Mouse (Mus musculus): ENCODE results near the gene Eea1. TPM values are rescaled to one million over a fixed set of nuclear protein-coding genes. Genes with fewer than 3 reads are reported as not detected.
A peak's percentile ranks its signal among the peaks of the same experiment; 100 is the strongest.

The Eea1 gene
- 9.0 and 10.2 TPM in 2 replicates for polyA plus RNA-seq (2016; fragmentation: Nextera tagmentation; extraction: Ambion mirVana)

DNA sequence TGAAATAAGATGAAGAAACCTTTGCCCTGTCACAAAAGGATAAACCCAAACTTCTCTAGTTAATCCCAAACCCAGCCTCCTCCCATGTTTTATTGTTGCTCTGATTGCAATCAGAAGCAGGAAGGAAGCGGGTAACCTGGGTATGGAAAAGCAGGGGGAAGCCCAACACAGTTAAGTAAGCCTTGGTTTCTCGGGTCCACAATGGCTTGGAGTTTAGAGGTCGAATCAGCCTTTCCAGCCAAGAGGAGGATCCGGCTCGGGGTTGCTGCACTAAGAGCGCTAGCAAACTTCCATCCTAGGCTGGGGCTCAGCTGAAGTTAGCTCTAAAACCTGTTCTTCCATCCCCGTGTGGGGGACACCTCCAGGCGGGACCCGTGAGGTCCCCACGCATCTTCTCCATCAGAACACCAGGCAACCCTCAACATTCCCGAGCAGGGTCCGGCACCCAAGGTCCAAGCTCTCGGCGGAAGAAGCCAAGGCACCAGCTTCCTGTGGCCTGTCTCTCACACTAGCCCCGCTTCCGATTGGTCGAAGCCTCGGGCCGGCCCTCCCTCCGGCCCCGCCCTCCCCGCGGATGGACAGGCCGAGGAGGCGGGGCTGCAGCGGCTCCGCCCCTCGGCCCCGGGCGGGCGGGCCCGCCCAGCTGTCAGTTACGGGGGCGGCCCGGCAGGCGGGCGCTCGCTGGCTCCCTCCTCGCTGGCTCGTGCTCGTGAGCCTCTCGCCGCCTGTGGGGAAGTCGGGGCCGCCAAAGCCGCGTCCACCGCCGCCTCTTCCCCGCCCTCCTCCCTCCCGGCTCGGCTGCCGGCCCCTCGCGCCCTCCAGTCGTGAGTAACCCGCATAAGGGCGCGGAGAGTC lies at the start of gene Eea1:
TSS of gene Eea1 (plus strand) at position 605 of the 855 bp plus-strand sequence.
- peak within 1 kb of the TSS; percentile 73 for H3K4me3 ChIP-seq
- no peaks in the 10 kb centered on the region for H3K27me3 ChIP-seq (replicated peaks; ENCODE audit: low read depth, poor library complexity, severe bottlenecking)
- peak within 1 kb of the TSS; percentile 91 for H3K27ac ChIP-seq (replicated peaks)
- peak; percentile 96 for DNase-seq (ENCODE audit: low spot score)
- 0 out of 2 replicates have a peak, but pooled peaks cover 3% of the 10 kb centered on the region for H3K36me3 ChIP-seq (replicated peaks)
- no peaks in the 10 kb centered on the region for H3K9me3 ChIP-seq
- peaks cover 19% of the 10 kb centered on the region for H3K4me1 ChIP-seq
- WGBS, result under 1% methylated on average over 59 of the region's 59 CpGs

DNA sequence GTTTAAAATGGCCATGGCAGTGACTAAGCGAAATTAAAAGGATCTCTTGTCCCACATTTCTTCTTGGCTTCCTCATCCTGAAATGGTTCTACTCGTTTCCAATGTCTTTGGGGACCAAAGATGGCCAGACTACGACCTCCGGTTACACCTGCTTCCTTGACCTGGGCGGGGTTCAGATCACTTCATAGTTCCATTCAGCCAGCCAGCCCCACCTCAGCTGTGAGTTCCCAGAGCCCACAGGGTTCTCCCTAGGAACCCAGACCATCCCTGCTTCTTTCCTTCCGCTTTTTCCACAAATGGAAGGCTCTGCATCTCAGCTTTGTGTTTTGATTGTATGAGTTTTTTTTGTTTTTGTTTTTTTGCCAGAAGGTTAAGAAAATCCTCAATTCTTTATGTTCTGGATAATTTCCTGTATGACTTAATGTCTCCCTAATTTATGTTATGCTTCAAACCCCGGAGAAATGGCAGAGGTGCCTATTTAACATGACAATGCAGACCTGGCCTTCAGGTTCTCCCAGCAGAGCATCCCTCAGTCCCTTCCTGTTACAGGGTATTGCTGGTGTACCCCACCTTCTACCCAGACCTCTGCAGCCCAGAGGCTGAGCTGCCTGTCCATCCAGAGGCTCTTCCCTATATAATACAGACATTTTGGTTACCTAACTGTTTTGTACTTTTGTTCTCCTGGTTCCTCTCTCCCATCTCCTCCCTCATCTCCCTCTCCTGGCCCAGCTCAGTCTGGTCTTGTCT lies 49.1 kb upstream of the Eea1 start:
- WGBS, result 71% methylated on average over 7 of the region's 7 CpGs
- H3K4me3 ChIP-seq, result no peak overlapping the region
- DNase-seq (ENCODE audit: low spot score), result no peak
- H3K36me3 ChIP-seq (replicated peaks), result no peaks in the 10 kb centered on the region
- peaks cover 11% of the 10 kb centered on the region; the same call in 1 of the 2 replicates for H3K27me3 ChIP-seq (replicated peaks; ENCODE audit: low read depth, poor library complexity, severe bottlenecking)
- H3K4me1 ChIP-seq, result peaks cover 7% of the 10 kb centered on the region
- H3K27ac ChIP-seq (replicated peaks), result no peak overlapping the region
- H3K9me3 ChIP-seq, result no peaks in the 10 kb centered on the region

DNA sequence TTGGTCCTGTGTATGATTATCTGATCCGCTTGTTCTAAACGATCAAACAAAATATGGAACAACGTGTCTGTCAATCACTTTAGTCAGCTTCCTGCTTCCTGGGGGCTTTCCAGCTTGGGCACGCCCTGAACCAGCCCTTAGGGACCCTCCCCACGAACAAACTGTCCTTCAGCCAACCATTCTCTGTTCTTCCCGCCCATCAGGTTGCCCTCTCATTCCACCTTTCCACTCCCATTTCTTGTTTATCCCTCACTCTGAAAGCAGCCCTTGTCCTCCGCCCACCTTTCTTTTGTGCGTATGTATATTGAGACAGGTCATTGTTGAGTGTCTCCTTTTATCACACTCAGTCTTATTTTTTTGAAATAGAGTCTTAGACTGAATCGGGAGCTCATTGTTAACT lies 48.3 kb upstream of the Eea1 start:
- H3K36me3 ChIP-seq (replicated peaks), result no peaks in the 10 kb centered on the region
- no peaks in the 10 kb centered on the region for H3K9me3 ChIP-seq
- H3K27ac ChIP-seq (replicated peaks), result no peak overlapping the region
- peaks cover 7% of the 10 kb centered on the region for H3K4me1 ChIP-seq
- DNase-seq (ENCODE audit: low spot score), result no peak
- H3K4me3 ChIP-seq, result no peak overlapping the region
- peaks cover 11% of the 10 kb centered on the region; the same call in 1 of the 2 replicates for H3K27me3 ChIP-seq (replicated peaks; ENCODE audit: low read depth, poor library complexity, severe bottlenecking)
- WGBS, result 79% methylated on average over 9 of the region's 9 CpGs

DNA sequence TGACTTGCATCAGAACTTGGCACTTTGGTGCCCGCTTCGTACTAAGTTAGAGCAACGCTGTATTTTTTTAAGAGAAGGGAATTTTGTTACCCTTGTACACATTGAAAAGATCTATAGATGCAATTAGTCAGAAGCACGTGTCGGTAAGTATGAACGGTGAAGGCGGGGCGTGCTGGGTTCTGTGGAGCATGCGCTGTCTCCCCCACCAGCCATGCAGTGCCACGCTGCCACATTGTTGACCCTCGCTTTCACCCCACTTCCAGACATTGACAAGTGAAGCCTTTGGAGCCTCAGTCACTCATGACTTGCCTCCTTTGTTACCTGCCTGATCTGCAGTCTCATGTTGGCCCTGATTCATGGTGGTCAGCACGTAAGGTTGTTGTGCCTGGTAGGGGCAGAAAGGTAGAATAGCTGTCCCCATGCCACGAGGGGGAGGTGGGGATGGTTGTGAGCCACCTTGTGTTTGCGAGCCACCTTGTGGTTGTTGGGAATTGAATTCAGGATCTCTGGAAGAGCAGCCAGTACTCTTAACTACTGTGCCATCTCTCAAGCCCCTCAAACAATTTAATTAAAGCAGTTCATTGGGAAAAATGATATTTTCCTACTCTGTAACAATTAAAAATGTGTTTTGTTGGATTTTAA lies 47.0 kb upstream of the Eea1 start:
- no peak overlapping the region for H3K4me3 ChIP-seq
- H3K9me3 ChIP-seq, result no peaks in the 10 kb centered on the region
- H3K27me3 ChIP-seq (replicated peaks; ENCODE audit: low read depth, poor library complexity, severe bottlenecking), result peaks cover 11% of the 10 kb centered on the region; the same call in 1 of the 2 replicates
- DNase-seq (ENCODE audit: low spot score), result no peak
- WGBS, result 88% methylated on average over 14 of the region's 14 CpGs
- H3K4me1 ChIP-seq, result peaks cover 7% of the 10 kb centered on the region
- H3K36me3 ChIP-seq (replicated peaks), result no peaks in the 10 kb centered on the region
- no peak overlapping the region for H3K27ac ChIP-seq (replicated peaks)

DNA sequence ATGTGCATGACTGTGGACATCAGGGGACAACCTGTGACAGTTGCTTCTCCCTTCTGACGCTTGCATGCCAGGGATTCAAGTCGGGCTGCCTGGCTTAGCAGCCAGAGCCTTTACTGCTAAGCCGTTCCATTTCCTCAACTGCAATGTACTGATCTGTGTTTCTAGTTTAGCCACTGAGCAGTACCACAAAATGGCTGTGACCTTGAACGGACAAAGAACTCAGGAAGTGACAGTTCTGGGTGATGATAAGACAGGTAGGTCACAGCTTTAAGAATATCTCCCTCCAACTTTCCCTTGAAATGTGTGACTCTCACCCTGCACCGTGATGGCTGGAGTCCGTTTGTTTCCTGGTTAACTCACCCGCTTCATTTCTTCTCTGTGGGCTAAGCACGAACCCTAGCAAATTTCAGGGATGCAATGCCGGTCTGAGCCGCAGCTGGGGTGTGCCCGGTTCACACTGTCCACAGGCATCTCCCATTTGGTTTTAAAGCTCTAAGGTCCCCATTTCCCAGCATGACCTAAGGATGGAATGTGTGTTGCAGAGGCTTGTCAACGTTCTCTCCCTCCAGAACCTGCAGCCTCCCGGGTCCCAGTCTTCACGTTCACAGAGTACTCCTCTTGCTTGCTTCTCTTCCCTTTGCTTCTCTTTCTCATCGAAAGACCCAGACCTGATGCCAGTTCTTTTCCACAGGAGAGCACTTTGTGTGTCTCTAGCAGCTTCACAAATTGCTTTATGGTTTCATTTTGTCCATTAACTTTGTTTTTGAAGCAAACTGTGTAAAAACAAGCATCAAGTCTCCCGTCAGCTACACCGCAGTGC lies 46.2 kb upstream of the Eea1 start:
- no peak for DNase-seq (ENCODE audit: low spot score)
- Histone ChIP-seq H3K4me1 (peaks cover 7% of the 10 kb centered on the region), H3K36me3 (replicated peaks) (no peaks in the 10 kb centered on the region), H3K4me3 (peak overlapping the region; percentile 49), H3K27me3 (replicated peaks; ENCODE audit: low read depth, poor library complexity, severe bottlenecking) (peaks cover 11% of the 10 kb centered on the region; the same call in 1 of the 2 replicates), H3K27ac (replicated peaks) (peak overlapping the region; percentile 30; the same call in 1 of the 2 replicates), H3K9me3 (no peaks in the 10 kb centered on the region)
- WGBS, result 41% methylated on average over 17 of the region's 17 CpGs

DNA sequence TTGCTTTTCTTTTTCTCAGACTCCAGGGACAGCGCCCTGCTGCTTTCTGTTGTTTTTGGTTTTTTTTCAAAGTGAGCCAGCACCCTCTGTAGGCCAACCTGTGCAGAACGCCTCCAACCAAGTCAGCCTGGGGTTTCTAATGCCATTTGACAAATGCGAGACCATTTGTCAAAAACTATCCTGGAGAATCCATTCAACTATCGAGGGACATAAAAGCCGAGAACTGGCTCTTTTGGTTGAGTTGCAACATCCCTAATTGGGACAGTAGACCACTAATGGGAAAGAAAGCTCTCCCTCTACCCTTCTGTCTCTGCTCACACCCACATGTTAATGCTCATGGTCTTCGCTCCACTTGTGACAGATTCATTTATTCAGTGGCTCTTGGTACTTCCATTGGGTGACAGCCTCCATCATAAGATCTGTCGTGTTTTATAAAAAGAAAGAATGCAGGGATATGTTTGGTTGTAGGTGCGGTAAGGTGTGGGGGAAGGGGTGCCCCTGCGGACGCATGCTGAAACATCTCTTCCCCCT lies 45.5 kb upstream of the Eea1 start:
- Histone ChIP-seq H3K9me3 (no peaks in the 10 kb centered on the region), H3K36me3 (replicated peaks) (no peaks in the 10 kb centered on the region), H3K4me1 (peaks cover 7% of the 10 kb centered on the region), H3K4me3 (peak overlapping the region; percentile 49), H3K27me3 (replicated peaks; ENCODE audit: low read depth, poor library complexity, severe bottlenecking) (peaks cover 11% of the 10 kb centered on the region; the same call in 1 of the 2 replicates), H3K27ac (replicated peaks) (no peak overlapping the region)
- peak; percentile 60 for DNase-seq (ENCODE audit: low spot score)
- WGBS, result 46% methylated on average over 10 of the region's 10 CpGs

DNA sequence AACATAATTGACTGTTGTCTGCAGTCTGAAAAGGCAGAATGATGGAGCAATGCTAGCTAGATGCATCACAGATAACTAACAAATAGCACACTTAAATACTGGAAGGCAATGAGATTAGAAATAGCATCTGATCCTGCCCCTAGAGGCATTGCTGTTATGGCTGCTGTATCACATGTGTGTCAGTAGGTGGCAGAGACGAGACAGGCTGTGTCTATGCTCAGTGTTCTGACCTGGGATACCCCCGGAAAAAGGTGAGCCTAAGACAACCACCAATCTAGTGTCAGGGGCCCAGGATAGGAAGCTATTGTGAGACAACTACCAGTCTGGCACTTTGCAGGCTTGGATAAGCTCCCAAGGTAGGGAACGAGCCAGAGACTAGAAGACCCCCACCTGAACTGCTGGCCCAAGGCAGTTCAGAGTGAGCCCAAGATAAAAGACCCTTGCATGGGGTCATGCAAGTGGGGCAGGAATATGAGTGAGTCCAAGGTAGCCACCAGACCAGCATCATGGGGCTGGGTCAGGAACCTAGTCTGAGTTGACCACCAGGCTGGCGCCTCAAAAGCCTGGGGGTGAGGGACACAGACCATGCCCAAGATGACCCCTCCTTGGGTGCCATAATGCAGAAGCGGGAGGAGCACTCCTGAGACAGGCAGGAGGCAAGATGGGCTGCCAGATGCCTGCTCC lies 41.8 kb upstream of the Eea1 start:
- Histone ChIP-seq H3K36me3 (replicated peaks) (no peaks in the 10 kb centered on the region), H3K4me1 (peaks cover 7% of the 10 kb centered on the region), H3K27me3 (replicated peaks; ENCODE audit: low read depth, poor library complexity, severe bottlenecking) (peaks cover 4% of the 10 kb centered on the region; the same call in 1 of the 2 replicates), H3K9me3 (no peaks in the 10 kb centered on the region), H3K27ac (replicated peaks) (no peak overlapping the region), H3K4me3 (no peak overlapping the region)
- no peak for DNase-seq (ENCODE audit: low spot score)
- 71% methylated on average over 5 of the region's 5 CpGs for WGBS

DNA sequence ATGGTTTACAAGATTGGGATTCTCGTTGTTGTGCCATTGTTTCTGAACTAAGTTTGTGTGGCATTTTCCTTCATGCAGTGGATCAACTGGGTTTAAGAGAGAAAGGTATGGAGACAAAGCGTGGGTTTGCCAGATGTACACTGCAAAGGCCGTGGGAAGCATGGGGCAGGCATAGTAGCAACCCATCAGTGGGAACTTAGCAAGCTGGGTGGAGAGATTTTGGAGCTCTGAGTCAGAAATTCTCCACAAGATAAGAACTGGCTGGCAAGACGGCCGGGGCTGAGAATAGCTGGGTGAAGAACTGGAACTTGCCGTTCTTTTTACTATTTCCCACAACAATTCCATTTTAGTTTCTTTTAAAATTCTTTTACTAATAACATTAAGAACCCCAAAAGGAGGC lies 35.8 kb upstream of the Eea1 start:
- WGBS, result 87% methylated on average over 6 of the region's 6 CpGs
- H3K4me3 ChIP-seq, result no peak overlapping the region
- no peak for DNase-seq (ENCODE audit: low spot score)
- H3K27me3 ChIP-seq (replicated peaks; ENCODE audit: low read depth, poor library complexity, severe bottlenecking), result no peaks in the 10 kb centered on the region
- H3K4me1 ChIP-seq, result no peaks in the 10 kb centered on the region
- H3K36me3 ChIP-seq (replicated peaks), result no peaks in the 10 kb centered on the region
- H3K9me3 ChIP-seq, result no peaks in the 10 kb centered on the region
- no peak overlapping the region for H3K27ac ChIP-seq (replicated peaks)

DNA sequence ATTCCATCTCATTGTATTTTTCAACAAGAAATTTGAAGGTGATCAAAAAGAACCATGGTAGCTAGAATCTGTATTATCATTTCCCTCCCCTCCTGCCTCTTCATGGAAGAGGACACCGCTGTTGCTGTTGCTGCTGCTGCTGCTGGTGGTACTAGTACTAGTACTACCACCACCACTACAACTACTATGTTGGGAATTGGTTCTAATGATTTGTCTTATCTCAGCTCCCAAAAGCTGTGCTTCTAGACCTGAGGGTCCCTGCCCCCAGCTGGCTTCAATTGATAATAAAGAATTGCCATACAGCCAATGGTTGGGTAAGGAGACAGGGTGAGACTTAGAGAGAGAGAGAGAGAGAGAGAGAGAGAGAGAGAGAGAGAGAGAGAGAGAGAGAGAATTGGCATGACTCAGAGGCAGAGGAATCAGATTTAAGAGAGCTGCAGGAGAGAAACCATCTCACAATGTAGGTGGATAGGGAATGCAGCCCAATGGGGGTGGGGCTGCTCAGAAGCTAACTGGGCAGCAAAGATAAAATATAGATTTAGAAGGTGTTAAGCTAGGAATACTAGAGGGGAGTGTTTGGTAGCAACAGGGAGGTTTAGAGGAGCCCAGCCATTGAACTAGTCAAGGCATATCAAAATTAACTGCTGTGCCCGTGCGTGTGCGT lies 31.1 kb upstream of the Eea1 start:
- Histone ChIP-seq H3K36me3 (replicated peaks) (no peaks in the 10 kb centered on the region), H3K27me3 (replicated peaks; ENCODE audit: low read depth, poor library complexity, severe bottlenecking) (no peaks in the 10 kb centered on the region), H3K27ac (replicated peaks) (no peak overlapping the region), H3K4me3 (no peak overlapping the region), H3K4me1 (no peaks in the 10 kb centered on the region), H3K9me3 (no peaks in the 10 kb centered on the region)
- WGBS, result 98% methylated on average over 4 of the region's 4 CpGs
- DNase-seq (ENCODE audit: low spot score), result no peak

DNA sequence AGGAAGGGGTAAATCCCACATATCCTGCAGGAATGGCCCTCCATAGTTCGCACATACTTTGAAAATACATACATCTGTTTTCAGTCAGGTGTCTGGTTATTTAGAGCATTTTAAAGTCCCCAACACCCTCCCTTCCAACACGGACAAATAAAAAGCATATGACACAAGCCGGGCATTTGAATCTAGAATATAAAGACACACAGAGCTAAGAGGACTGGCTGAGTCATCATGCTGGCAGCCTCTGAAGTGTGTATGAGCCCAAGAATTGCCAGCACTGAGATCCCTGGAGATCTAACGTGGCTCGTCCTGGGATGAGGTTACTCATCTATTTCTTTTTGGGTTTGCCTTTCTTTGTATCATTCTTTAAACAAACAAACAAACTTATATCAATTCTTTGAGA lies 29.4 kb upstream of the Eea1 start:
- Histone ChIP-seq H3K4me3 (no peak overlapping the region), H3K36me3 (replicated peaks) (no peaks in the 10 kb centered on the region), H3K27ac (replicated peaks) (no peak overlapping the region), H3K9me3 (no peaks in the 10 kb centered on the region), H3K4me1 (no peaks in the 10 kb centered on the region), H3K27me3 (replicated peaks; ENCODE audit: low read depth, poor library complexity, severe bottlenecking) (no peaks in the 10 kb centered on the region)
- WGBS, result 69% methylated on average over 5 of the region's 5 CpGs
- no peak for DNase-seq (ENCODE audit: low spot score)

All from embryonic facial prominence, embryonic 10.5 days (tissue).